Mouse (Mus musculus): ENCODE data around the gene Tbc1d10a. TPM values are rescaled to one million over a fixed set of nuclear protein-coding genes. Genes with fewer than 3 reads are reported as not detected.

Tbc1d10a gene
- polyA plus RNA-seq, 1 experiment from 2014 or later: 39.2 TPM

DNA sequence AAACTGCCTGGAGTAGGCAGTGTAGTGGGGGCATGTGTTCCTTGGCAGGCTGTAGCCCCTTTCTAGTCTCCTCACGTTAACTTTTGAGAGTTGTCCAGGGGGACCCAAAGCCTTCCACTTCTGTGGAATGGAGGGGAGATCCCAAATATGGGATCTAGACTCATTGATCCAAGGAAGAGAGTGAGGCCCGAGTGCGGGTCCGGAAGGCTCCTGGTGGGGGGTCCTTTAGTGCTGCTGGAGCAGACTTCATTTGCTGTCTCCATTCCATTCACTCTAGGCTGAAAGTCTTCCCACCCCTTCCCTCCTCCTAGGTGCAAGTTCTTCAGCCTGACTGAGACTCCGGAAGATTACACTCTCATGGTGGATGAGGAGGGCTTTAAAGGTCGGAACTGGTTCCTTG lies 32.0 kb downstream of the Tbc1d10a start:
- no peak overlapping the region for H3K27ac ChIP-seq
- WGBS: 8% methylated on average over 6 of the region's 6 CpGs

DNA sequence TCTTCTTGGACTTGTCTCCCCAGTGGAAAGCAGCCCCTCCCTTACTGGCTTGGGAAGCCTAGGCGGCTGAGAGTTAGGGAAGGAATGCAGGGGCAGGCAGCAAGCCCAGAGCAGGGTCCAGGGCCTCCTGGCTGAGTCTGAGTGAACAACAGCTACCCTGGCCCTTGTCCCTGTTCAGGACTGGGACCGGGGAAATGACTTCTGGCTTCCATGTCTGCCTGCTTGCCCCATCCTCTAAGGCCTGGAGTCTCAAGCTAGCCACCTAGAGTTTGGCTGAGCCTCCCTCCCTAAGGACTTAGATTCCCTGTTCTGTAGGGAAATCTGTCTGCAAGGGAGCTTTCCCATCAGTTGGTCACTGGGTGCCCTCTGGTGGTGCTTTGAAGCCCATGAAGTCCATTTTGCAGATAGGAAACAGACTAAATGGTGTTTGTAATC lies 32.7 kb downstream of the Tbc1d10a start:
- WGBS: 9% methylated on average over 2 of the region's 2 CpGs
- no peak overlapping the region for H3K4me3 ChIP-seq
- no peaks in the 10 kb centered on the region for H3K9me3 ChIP-seq

More for the DNA sequence above, 32.0 kb downstream of the Tbc1d10a start:
- Histone ChIP-seq H3K4me3 (peak overlapping the region; percentile 54), H3K4me2 (peak overlapping the region; percentile 94), H3K36me3 (peaks cover 26% of the 10 kb centered on the region), H3K9me3 (no peaks in the 10 kb centered on the region), H3K9ac (peak overlapping the region; percentile 74), H3K4me1 (peaks cover 22% of the 10 kb centered on the region), H3K27me3 (peaks cover 26% of the 10 kb centered on the region)
- ATAC-seq (ENCODE audit: insufficient number of reproducible peaks, insufficient read depth, low FRiP score, low TSS enrichment, low read depth): no peak

DNA sequence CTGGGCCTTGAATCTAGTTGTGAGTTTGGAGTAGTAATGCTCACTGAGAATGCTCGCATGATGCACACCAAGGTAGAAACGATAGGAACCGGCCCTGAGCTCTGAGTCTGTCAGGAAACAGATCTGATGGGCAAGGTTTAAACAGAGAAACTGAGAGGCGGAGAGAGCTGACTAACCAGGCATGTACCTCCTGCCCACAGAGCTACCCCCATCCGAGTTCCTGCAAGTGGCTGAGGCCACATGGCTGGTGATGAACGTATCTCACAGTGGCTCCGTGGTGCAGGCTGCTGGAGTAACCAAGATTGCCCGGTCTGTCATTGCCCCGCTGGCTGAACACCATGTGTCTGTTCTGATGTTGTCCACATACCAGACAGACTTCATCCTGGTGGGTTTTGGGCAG lies 33.3 kb downstream of the Tbc1d10a start:
- no peak for ATAC-seq (ENCODE audit: insufficient number of reproducible peaks, insufficient read depth, low FRiP score, low TSS enrichment, low read depth)
- Histone ChIP-seq H3K4me2 (no peak overlapping the region), H3K27me3 (peaks cover 26% of the 10 kb centered on the region), H3K9me3 (no peaks in the 10 kb centered on the region), H3K4me1 (peaks cover 25% of the 10 kb centered on the region), H3K9ac (no peak overlapping the region), H3K36me3 (peaks cover 14% of the 10 kb centered on the region), H3K4me3 (no peak overlapping the region), H3K27ac (no peak overlapping the region)
- 65% methylated on average over 9 of the region's 9 CpGs for WGBS

More for the DNA sequence above, 32.7 kb downstream of the Tbc1d10a start:
- peaks cover 20% of the 10 kb centered on the region for H3K36me3 ChIP-seq
- peaks cover 26% of the 10 kb centered on the region for H3K27me3 ChIP-seq
- H3K4me2 ChIP-seq: no peak overlapping the region
- no peak for ATAC-seq (ENCODE audit: insufficient number of reproducible peaks, insufficient read depth, low FRiP score, low TSS enrichment, low read depth)
- H3K9ac ChIP-seq: no peak overlapping the region
- H3K4me1 ChIP-seq: peaks cover 25% of the 10 kb centered on the region
- H3K27ac ChIP-seq: no peak overlapping the region

DNA sequence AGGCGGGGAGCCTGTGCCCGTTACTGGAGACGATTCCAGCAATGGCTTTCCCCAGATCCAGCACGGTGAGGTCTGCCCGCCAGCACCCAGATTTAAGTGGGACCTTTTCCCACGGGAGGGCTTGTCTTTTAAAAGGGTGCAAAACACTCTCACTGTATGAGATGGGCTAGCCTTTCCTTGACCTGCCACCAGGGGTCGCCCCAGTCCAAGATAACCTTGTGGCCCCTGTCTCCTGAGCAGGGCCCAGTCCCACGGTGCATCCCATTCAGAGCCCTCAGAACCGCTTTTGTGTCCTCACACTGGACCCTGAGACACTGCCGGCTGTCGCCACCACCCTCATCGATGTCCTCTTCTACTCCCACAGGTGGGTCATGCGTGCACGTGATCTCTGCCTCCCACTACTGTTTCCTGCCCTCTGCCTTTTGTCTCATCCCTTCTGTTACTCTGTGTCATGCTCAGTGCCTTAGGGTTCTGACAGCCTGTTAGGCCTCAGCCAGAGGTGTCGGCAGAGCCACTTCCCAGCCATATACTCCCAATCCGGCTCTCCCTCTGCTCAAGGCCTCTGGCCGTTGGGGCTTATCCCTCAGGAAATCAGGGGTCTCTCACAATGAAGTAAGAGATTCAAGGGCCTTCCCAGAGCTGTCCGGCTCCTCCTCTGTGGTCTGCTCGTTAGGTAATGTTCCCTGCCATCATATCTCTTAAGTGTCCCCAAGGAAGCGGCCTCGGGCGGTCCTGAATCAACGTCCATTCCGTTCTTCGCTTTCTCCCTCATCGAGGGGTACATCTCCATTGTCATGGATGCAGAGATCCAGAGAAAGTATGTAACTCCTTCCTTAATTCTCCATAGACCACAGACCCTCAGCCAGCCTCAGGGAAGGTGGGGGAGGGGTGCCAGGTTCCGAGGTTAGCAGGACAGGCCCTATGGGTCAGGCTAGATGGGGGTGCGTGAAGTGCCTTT lies 34.1 kb downstream of the Tbc1d10a start:
- no peak for ATAC-seq (ENCODE audit: insufficient number of reproducible peaks, insufficient read depth, low FRiP score, low TSS enrichment, low read depth)
- WGBS: 52% methylated on average over 28 of the region's 28 CpGs

DNA sequence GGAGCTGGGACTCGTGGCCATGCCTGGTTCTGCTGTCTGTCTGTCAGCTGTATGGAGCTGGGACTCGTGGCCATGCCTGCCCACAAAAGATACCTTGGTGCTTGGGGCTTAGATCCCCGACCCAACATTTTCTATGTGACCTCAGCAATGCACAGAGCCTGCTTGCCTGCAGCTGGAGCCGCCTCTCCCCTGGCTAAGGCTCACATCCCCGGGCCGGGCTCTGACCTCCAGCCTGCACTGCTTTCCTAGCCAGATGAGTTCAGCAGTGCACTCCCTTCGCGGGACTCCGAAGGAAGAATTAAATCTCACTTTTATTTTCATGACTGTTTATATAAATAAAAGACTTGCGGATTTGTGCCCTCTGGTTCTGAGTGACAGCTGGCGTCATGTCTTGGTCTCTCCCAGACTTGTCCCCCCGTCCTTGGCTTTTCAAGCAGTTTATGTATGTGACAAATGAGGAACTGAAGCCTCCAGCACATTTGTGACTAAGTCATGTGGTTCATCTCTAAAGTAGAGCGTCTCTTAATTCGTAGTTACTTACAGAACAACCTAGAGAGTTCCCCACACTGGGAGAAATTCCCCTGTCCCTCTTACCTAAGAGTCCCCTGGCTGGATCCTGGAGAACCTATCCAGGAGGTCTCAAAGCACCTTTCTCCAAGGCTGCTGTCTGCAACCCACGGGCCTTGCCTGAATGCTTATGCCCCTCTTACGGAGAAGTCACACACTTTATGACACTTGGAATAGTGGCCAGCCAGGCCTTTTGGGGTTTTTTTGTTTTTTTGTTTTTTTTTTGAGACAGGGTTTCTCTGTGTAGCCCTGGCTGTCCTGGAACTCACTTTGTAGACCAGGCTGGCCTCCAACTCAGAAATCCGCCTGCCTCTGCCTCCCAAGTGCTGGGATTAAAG lies 35.7 kb downstream of the Tbc1d10a start:
- no peak for ATAC-seq (ENCODE audit: insufficient number of reproducible peaks, insufficient read depth, low FRiP score, low TSS enrichment, low read depth)

More for the DNA sequence above, 34.1 kb downstream of the Tbc1d10a start:
- Histone ChIP-seq H3K4me2 (no peak overlapping the region), H3K4me1 (peaks cover 25% of the 10 kb centered on the region), H3K36me3 (peaks cover 6% of the 10 kb centered on the region; the same call in 1 of the 2 replicates), H3K9me3 (no peaks in the 10 kb centered on the region), H3K4me3 (no peak overlapping the region), H3K9ac (no peak overlapping the region), H3K27ac (no peak overlapping the region), H3K27me3 (peaks cover 26% of the 10 kb centered on the region)

DNA sequence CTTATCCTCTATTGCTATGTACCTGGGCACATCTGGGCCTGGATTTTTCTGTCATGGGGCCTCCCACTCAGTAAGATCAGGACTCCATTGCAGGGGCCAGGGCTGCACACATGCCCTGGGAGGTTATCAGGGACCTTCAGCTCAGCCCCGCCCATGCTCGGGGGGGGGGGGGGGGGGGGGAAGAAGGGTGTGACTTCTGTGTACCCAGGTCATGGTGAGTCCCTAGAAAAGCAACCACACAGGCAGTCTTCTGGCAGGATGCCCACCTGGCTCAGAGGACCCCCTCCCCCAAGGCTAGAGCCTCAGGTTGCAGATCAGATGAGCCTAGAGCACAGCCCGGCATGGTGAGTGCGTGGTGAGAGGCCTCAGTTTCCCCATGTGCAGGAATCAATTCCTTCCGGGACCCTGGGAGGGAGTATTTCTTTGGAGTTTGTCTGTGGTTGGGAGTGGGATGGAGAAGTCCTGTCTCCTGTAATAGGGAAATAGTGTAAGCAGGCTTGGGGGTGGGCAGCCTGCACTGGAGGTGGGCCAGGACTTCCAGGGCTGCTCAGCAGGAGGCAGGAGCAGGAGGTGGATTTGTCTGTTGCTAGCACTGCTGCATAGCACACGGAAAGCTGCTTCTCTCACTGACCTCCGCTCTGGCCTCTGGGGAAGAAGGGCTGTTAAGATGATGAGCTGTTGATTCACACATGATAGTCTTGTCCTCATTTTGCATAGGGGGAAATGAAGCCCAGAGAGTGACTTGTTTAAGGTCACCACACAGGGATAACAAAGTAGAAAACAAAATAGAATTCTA lies 37.0 kb downstream of the Tbc1d10a start:
- Histone ChIP-seq H3K4me2 (no peak overlapping the region), H3K9ac (no peak overlapping the region), H3K9me3 (no peaks in the 10 kb centered on the region), H3K27me3 (peaks cover 14% of the 10 kb centered on the region), H3K36me3 (no peaks in the 10 kb centered on the region), H3K4me1 (peaks cover 13% of the 10 kb centered on the region), H3K27ac (no peak overlapping the region), H3K4me3 (no peak overlapping the region)
- no peak for ATAC-seq (ENCODE audit: insufficient number of reproducible peaks, insufficient read depth, low FRiP score, low TSS enrichment, low read depth)
- 21% methylated on average over 7 of the region's 7 CpGs for WGBS

More for the DNA sequence above, 35.7 kb downstream of the Tbc1d10a start:
- WGBS: 69% methylated on average over 17 of the region's 17 CpGs
- peaks cover 26% of the 10 kb centered on the region for H3K27me3 ChIP-seq
- H3K4me1 ChIP-seq: peaks cover 18% of the 10 kb centered on the region
- H3K27ac ChIP-seq: no peak overlapping the region
- no peak overlapping the region for H3K9ac ChIP-seq
- no peaks in the 10 kb centered on the region for H3K36me3 ChIP-seq
- H3K9me3 ChIP-seq: no peaks in the 10 kb centered on the region
- no peak overlapping the region for H3K4me3 ChIP-seq
- no peak overlapping the region for H3K4me2 ChIP-seq

DNA sequence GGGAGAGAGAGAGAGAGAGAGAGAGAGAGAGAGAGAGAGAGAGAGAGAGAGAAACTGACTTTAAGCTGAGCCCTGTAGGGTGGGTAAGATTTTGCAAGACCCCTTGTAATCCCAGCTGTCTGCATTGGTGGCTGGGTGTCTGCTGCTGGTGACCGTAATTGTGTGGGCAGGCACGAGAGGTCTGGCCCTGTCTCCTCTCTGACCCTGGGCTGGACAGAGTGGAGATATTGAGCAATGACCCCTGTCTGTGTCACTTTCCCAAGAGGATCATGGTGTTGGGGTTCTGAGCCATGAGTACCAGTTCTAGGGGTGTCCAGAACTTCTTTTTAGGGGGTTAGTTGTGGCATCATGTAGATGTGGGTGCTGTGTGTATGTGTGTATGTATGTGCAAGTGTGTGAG lies 37.6 kb downstream of the Tbc1d10a start:
- 47% methylated on average over 2 of the region's 2 CpGs for WGBS
- Histone ChIP-seq H3K27ac (no peak overlapping the region), H3K4me3 (no peak overlapping the region)

DNA sequence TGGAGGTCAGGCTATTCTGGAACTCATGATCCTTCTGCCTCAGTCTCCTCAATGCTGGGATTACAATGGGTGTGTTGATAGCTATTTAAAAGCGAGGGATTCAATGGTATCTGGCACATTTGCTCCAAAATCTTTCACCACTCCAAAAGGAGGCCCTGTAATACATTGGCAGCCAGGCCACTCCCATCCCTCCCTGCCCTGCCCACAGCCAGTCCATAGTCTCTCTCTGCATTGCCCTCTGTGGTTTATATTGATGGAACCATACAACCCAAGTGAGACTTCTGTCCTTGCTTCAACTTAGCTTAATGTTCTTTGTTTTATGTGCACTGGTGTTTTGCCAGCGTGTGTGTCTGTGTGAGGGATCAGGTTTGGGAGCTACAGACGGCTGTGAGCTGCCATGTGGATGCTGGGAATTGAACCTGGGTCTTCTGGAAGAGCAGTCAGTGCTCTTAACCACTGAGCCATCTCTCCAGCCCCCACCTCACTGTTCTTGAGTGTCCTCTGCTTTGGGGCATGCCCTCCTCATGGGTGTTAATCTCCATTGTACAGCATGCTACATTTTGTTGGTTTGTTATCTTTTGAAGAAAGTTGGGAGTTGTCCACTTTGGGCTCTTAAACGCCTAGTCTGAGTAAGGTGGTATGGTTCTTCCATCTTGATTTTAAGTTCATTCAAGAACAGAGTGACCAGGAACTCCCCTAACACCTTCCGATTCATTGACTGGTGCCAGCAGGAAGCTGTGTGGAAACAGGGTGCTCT lies 40.2 kb downstream of the Tbc1d10a start:
- Histone ChIP-seq H3K27me3 (no peaks in the 10 kb centered on the region), H3K36me3 (no peaks in the 10 kb centered on the region), H3K9me3 (no peaks in the 10 kb centered on the region), H3K9ac (no peak overlapping the region), H3K4me3 (no peak overlapping the region), H3K4me2 (no peak overlapping the region), H3K4me1 (peaks cover 5% of the 10 kb centered on the region), H3K27ac (no peak overlapping the region)
- no peak for ATAC-seq (ENCODE audit: insufficient number of reproducible peaks, insufficient read depth, low FRiP score, low TSS enrichment, low read depth)
- 81% methylated on average over 5 of the region's 5 CpGs for WGBS

More for the DNA sequence above, 37.6 kb downstream of the Tbc1d10a start:
- Histone ChIP-seq H3K4me1 (peaks cover 8% of the 10 kb centered on the region), H3K27me3 (peaks cover 7% of the 10 kb centered on the region; the same call in 1 of the 2 replicates), H3K36me3 (no peaks in the 10 kb centered on the region), H3K4me2 (no peak overlapping the region), H3K9me3 (no peaks in the 10 kb centered on the region), H3K9ac (no peak overlapping the region)
- ATAC-seq (ENCODE audit: insufficient number of reproducible peaks, insufficient read depth, low FRiP score, low TSS enrichment, low read depth): no peak

DNA sequence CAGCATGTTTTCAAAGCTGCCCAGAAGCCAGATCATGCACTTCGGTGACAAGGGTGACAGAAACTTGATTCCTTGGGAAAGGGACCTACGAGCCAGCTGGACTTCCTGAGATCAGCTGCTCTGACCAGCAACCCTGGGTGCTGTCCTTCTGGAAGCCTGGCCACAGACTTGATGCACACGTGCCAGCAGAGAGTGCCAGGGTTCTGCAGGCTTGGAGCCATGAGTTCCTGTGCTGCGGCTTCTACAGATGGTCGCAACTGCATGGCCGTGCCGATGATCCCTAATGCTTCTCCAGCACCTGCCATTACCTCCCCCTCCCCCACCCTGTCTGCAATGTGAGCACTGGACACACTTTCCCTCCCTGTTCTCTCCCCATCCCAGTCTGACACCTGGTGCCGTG lies 41.9 kb downstream of the Tbc1d10a start:
- H3K27me3 ChIP-seq: no peaks in the 10 kb centered on the region
- ATAC-seq (ENCODE audit: insufficient number of reproducible peaks, insufficient read depth, low FRiP score, low TSS enrichment, low read depth): no peak
- no peak overlapping the region for H3K9ac ChIP-seq
- no peaks in the 10 kb centered on the region for H3K9me3 ChIP-seq
- H3K4me2 ChIP-seq: no peak overlapping the region
- H3K4me3 ChIP-seq: no peak overlapping the region
- H3K4me1 ChIP-seq: peaks cover 5% of the 10 kb centered on the region
- no peak overlapping the region for H3K27ac ChIP-seq
- H3K36me3 ChIP-seq: no peaks in the 10 kb centered on the region
- 55% methylated on average over 8 of the region's 8 CpGs for WGBS

DNA sequence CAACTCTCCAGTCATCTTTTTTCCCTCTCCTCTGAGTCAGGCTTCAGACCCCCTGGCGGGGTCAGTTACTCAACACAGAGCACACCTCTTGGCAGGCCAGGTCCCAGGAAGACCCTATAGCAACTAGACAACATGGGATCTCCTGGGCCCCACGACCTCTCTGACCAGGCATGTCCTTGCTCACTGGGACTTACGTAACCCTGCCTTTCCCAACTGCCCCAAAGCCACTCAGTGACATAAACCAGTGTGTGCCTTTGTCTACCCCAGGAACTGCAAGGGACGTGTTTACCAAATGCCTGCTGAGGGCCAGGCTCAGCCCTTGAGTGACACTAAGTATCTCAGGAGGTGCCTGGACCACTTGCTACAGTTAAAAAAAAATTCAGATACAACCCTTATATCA lies 43.3 kb downstream of the Tbc1d10a start:
- H3K4me3 ChIP-seq: no peak overlapping the region
- 67% methylated on average over 4 of the region's 4 CpGs for WGBS
- ATAC-seq (ENCODE audit: insufficient number of reproducible peaks, insufficient read depth, low FRiP score, low TSS enrichment, low read depth): no peak
- H3K36me3 ChIP-seq: no peaks in the 10 kb centered on the region
- no peaks in the 10 kb centered on the region for H3K9me3 ChIP-seq
- H3K4me1 ChIP-seq: no peaks in the 10 kb centered on the region
- H3K27ac ChIP-seq: no peak overlapping the region
- H3K27me3 ChIP-seq: no peaks in the 10 kb centered on the region
- no peak overlapping the region for H3K9ac ChIP-seq
- H3K4me2 ChIP-seq: no peak overlapping the region

Data from embryonic facial prominence, embryonic 13.5 days (tissue).